In the genomic region with DNA sequence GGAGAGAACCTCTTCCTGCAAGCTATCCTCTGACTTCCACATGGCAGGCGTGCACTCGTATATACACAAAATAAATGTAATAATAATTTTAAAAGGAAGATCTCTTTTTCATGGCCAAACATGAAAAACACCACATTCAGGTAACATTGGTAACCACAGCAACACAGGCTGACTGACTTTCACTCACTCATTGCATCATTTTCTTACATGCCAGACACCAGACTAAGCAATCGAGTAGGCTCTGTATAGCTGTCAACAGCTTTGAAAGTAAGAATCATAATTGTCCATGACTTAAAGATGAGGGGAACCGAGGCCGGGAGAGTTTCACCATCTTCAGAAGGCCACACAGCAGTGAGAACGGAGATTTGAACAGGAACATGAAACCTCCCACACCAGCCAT, we compare ENCODE assay signal across 21 mouse cellular contexts.
DNase-seq lines count a peak whose midpoint lies in the region; ATAC-seq and TF ChIP-seq lines count a peak whose summit lies in the region.
"Had no signal": no experiment of that assay in that cellular context is flagged by ENCODE, and none has a peak within 500 bp of the region (broad histone marks: within the 10 kb centered on the region; RNA-seq: fewer than 3 reads in every experiment).

No protein-coding gene starts in this region.

- no peak for DNase-seq in left cerebral cortex, adult 11 months (ENCODE audit: low spot score)
- DNase-seq in gastrocnemius, postnatal 4 days (ENCODE audit: low spot score in 2 of 2) = no peak
- DNase-seq: adrenal gland, postnatal 10 days; adrenal gland, postnatal 36 days; cerebellum, adult 18-20 months; cerebellum, adult 9-10 months; cerebellum, postnatal 14 days; forebrain, postnatal 0 days; gastrocnemius, postnatal 25 days; heart, adult 11 months had no signal

- no peak overlapping the region for H3K4me3 ChIP-seq in myocyte
- H3K4me3 ChIP-seq: embryonic facial prominence, embryonic 12.5 days; embryonic facial prominence, embryonic 15.5 days; hindbrain, embryonic 12.5 days; hindbrain, embryonic 15.5 days had no signal

- H3K4me2 ChIP-seq in myocyte (ENCODE audit: low read depth) = peak overlapping the region; percentile 37
- H3K4me2 ChIP-seq: embryonic facial prominence, embryonic 12.5 days; embryonic facial prominence, embryonic 15.5 days; heart, embryonic 11.5 days; hindbrain, embryonic 12.5 days; hindbrain, embryonic 15.5 days had no signal

- H3K36me3 ChIP-seq in myocyte (ENCODE audit: control insufficient read depth, insufficient read depth) = no peaks in the 10 kb centered on the region
- H3K36me3 ChIP-seq: embryonic facial prominence, embryonic 12.5 days; embryonic facial prominence, embryonic 15.5 days; hindbrain, embryonic 12.5 days; hindbrain, embryonic 15.5 days had no signal

- peak; percentile 15 for ATAC-seq in activated CD4-positive, CD25-positive, alpha-beta regulatory T cell, adult 4 months
- peak; percentile 64 for ATAC-seq in granulocyte monocyte progenitor cell, adult 5-6 weeks (replicated peaks; ENCODE audit: poor library complexity, severe bottlenecking)
- peak; percentile 22 for ATAC-seq in megakaryocyte, adult 5-6 weeks (ENCODE audit: poor library complexity, severe bottlenecking)
- ATAC-seq: CD4-positive, CD25-positive, alpha-beta regulatory T cell, adult 4 months; forebrain, embryonic 14.5 days; forebrain, postnatal 0 days had no signal

- no peaks in the 10 kb centered on the region for H3K79me2 ChIP-seq in myocyte (ENCODE audit: control insufficient read depth, insufficient read depth)

- no peaks in the 10 kb centered on the region for H3K27me3 ChIP-seq in myocyte (ENCODE audit: control insufficient read depth, insufficient read depth, insufficient read length)
- H3K27me3 ChIP-seq: embryonic facial prominence, embryonic 12.5 days; embryonic facial prominence, embryonic 15.5 days; hindbrain, embryonic 12.5 days; hindbrain, embryonic 15.5 days had no signal

- H3ac ChIP-seq in myocyte (ENCODE audit: control insufficient read depth, insufficient read length) = no peak overlapping the region

- TF ChIP-seq POLR2A in myocyte (IDR thresholded peaks at IDR 0.05; ENCODE audit: insufficient read length, low read depth) = no peak

TF ChIP-seq in myocyte, 11 proteins besides CTCF, POLR2A, EP300 and RAD21:
- no peak for TF ChIP-seq TCF12 (IDR thresholded peaks at IDR 0.05; ENCODE audit: insufficient read depth, poor library complexity, severe bottlenecking)
- TF ChIP-seq CEBPB (IDR thresholded peaks at IDR 0.05; ENCODE audit: insufficient read depth, poor library complexity, severe bottlenecking) = peak; percentile 49; the same call in 1 of the 2 replicates
- no peak for TF ChIP-seq MYOG (IDR thresholded peaks at IDR 0.05; ENCODE audit: control insufficient read depth in 1 of 3, insufficient read depth in 1 of 3, insufficient read length in 2 of 3, low read depth in 2 of 3)
- TF ChIP-seq E2F4 (IDR thresholded peaks at IDR 0.05; ENCODE audit: insufficient read depth) = no peak
TF ChIP-seq in myocyte: peak in this region for 1.
